Mouse (Mus musculus) embryonic fibroblast, embryonic 13.5 days (primary cell): ENCODE measurements around the gene Smg6.

Experiments used
- CTCF ChIP-seq: IDR thresholded peaks from 2 replicates; pipeline ENCODE4 v1.5.1; 2011; ENCODE audit warnings: mild to moderate bottlenecking, control low read depth, low read length, moderate library complexity, borderline replicate concordance; ENCODE audit not compliant: insufficient read depth
- POLR2A ChIP-seq: IDR thresholded peaks from 2 replicates; pipeline ENCODE4 v1.6.1; 2011; ENCODE audit warnings: low read depth, mild to moderate bottlenecking, control low read depth, low read length, moderate library complexity

- TF ChIP-seq CTCF = no peak
- TF ChIP-seq POLR2A = no peak
Measured at GRCm38 (mm10) chr11:75026977-75027376, 101.4 kb downstream of the Smg6 start.
